Mouse (Mus musculus) embryonic fibroblast, embryonic 13.5 days (primary cell): ENCODE data around the gene Tshz3. TPM values are rescaled to one million over a fixed set of nuclear protein-coding genes. Genes with fewer than 3 reads are reported as not detected.
A peak's percentile ranks its signal among the peaks of the same experiment; 100 is the strongest.

Experiments used
- H3K27ac ChIP-seq: 2 replicates; pipeline ENCODE4 v1.5.1; 2012; ENCODE audit warnings: low read length, control low read depth, inconsistent platforms; ENCODE audit not compliant: insufficient read depth
- H3K4me1 ChIP-seq: 2 replicates; pipeline ENCODE4 v1.6.1; 2011; ENCODE audit warnings: low read length; ENCODE audit not compliant: control insufficient read depth, insufficient read depth
- H3K4me3 ChIP-seq: 2 replicates; pipeline ENCODE4 v1.5.1; 2011; ENCODE audit warnings: mild to moderate bottlenecking, control low read depth, low read length; ENCODE audit not compliant: insufficient read depth
- CTCF ChIP-seq: IDR thresholded peaks from 2 replicates; pipeline ENCODE4 v1.5.1; 2011; ENCODE audit warnings: mild to moderate bottlenecking, control low read depth, low read length, moderate library complexity, borderline replicate concordance; ENCODE audit not compliant: insufficient read depth
- POLR2A ChIP-seq: IDR thresholded peaks from 2 replicates; pipeline ENCODE4 v1.6.1; 2011; ENCODE audit warnings: low read depth, mild to moderate bottlenecking, control low read depth, low read length, moderate library complexity
- polyA plus RNA-seq: library from polyadenylated mRNA; stranded (reverse); fragments of >200 nt; gene quantifications from 2 replicates; pipeline ENCODE4 v1.2.4, GENCODE M21; 2011; ENCODE audit warnings: low read depth; ENCODE audit not compliant: missing spikeins, insufficient read length

Tshz3 gene
- polyA plus RNA-seq, 1 experiment = 14.0 TPM

DNA sequence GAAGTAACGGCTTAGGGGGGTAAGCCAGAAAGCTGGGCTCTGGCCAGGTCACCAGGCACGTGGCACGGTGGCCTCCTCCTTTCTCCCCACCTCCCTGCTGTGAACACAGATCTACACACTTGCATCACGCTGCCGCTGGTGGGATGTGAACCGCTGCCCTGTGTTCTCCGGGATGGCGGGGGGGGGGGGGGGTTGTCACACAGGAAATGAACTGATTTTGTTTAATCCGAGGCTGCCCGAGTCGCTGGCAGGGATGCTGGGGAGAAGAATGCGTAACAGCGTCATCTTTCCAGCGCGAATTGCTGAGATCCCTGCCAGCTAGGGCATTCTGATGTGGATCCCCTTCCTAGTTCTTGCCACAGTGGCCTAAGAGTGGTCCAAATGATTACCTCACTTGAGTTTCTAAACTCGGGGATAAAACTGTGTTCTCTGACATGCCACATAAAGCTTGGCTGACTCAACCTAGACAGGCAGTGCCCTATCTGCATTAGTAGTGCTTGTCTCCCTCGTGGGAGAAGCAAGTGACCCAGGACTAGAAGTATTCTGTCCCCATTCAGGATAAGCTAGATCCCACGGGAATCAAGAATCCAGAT is 18.0 kb upstream of the Tshz3 start:
- Histone ChIP-seq H3K27ac (no peak overlapping the region), H3K4me1 (peaks cover 10% of the 10 kb centered on the region), H3K4me3 (no peak overlapping the region)
- no peak for TF ChIP-seq CTCF
- TF ChIP-seq POLR2A = no peak

DNA sequence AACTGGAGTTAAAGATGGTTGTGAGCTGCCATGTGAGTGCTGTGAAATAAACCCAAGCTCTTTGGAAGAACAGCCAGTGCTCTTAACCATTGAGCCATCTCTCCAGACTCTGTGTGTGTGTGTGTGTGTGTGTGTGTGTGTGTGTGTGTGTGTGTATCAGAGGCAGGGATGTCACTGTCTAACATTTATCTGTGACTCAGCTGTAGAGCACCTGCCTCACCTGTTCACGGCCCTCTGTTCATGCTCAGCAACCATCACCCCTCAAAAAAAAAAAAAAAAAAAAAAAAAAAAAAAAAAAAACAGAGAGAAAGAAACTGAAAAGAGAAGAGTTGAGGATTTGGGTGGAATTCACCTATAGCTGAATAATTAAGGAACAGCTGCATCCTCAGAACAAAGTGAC is 10.4 kb upstream of the Tshz3 start:
- Histone ChIP-seq H3K4me1 (peaks cover 9% of the 10 kb centered on the region; the same call in 1 of the 2 replicates), H3K4me3 (no peak overlapping the region), H3K27ac (no peak overlapping the region)
- no peak for TF ChIP-seq CTCF

DNA sequence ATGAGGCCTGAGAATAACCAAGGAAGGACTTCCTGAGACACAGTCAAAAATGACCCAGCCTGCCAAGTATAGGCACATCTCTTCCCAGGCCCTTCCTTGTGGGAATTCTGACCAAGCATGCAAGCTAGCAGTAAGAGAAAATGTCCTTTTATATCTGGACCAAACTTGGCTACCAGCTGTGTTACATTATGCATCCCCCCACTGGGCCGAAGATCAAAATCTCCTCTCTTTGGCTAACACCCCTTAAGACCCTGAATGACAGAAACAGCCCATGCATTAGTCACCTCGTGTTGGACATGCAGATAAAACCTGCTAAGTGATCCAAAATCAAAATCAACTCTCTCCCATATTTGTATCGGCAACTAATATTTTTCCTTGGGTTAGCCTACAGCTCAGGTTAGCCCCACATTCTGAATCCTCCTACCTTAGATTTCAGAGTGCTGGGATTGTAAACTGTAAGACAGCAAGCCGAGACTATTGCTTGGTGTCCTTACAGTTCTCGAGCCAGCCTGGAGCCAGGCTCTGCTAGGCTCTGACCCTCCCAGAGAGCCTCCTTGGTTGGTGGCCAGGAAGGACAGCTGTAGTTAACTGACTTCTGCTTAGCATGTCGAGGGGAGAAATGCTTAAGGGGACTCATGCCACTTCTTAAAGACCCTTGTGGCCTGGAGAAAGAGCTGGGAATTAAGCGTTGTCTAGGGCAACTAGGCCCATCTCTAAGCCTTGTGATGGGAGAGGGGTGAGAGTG is 8.7 kb upstream of the Tshz3 start:
- 0 out of 2 replicates have a peak, but pooled peaks cover 3% of the 10 kb centered on the region for H3K4me1 ChIP-seq
- H3K4me3 ChIP-seq = no peak overlapping the region
- TF ChIP-seq POLR2A (no peak), CTCF (no peak)
- H3K27ac ChIP-seq = no peak overlapping the region

DNA sequence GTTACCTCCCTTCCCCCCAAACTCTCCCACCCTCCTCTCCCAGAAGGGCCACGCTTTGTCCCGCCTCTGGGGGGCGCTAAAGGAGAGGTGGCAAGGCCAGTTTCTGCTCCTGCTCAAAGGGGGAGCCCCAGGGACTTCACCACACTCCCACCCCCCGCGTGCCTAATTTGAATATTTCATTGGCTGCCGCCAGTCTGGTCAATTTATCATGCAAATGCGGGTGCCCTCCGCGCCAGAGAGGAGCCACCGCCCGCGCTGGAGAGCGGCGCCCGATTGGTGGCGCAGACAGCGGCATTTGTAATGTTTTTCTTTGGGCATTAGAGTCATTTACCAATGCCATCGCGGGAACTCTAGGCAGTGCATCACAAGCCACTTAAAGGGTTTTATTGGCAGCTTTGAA is 7.4 kb upstream of the Tshz3 start:
- no peak overlapping the region for H3K27ac ChIP-seq
- H3K4me3 ChIP-seq = no peak overlapping the region
- TF ChIP-seq POLR2A (no peak), CTCF (no peak)
- 0 out of 2 replicates have a peak, but pooled peaks cover 3% of the 10 kb centered on the region for H3K4me1 ChIP-seq

DNA sequence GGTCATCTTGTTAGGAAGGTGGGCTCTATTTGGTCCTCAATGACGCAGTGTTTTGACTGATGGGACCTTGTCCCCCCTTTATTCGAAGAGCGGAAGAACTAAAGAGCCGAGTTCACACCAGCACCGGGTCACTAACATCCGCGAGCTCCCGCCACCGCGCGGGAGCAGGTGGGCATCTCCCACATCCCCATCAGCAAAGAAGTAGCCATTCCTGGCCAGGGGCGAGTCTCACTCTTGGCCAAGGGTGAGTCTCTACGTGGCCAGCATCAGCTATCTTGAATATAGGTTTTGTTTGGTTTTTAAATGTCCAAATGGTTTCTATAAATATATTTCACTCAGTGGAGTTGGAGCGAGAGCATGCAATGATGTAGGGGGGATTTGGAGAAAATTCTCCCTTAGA is 6.3 kb upstream of the Tshz3 start:
- H3K4me1 ChIP-seq = 0 out of 2 replicates have a peak, but pooled peaks cover 3% of the 10 kb centered on the region
- no peak overlapping the region for H3K4me3 ChIP-seq
- no peak for TF ChIP-seq CTCF
- no peak for TF ChIP-seq POLR2A
- H3K27ac ChIP-seq = no peak overlapping the region

DNA sequence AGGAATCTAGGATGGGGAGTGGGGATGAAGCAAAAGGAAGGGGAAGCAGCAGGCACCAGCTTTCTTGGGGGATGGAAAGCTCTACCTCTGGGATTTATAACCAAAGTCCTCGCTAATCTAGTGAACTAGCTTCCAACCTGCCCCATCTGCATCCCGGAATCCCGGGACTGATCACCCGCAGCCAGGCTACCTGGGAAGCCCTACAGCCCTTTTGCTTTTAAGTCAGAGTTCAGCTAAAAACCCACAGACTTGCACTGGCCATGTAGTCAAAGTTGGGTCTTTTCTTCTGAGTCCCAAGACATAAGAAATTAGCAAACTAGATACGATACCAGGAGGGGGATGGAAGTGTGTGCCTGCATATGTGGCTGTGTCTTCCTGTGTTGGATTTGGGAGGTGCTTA is 5.5 kb upstream of the Tshz3 start:
- no peak overlapping the region for H3K4me3 ChIP-seq

DNA sequence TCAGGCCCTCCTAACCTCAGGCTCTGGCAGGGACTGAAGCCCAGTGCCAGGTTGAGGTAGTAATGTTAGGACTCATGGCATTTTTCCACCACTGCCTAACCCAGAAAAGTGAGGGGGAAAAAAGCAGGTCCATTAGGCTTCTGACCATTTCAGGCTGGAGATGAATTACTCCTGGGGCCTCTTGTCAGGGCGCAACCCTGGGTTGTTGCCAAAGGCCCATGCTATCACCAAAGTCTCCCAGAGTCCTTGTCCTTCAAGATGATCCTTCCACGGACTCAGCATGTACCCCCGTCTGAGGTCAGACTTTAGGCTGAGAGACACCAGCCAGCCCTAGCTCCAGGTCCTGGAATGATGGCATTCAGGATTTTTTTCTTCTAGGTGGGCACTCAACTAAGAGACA is 4.8 kb upstream of the Tshz3 start:
- H3K4me1 ChIP-seq = 0 out of 2 replicates have a peak, but pooled peaks cover 3% of the 10 kb centered on the region
- TF ChIP-seq CTCF = no peak
- no peak for TF ChIP-seq POLR2A
- no peak overlapping the region for H3K4me3 ChIP-seq
- H3K27ac ChIP-seq = no peak overlapping the region

More for the DNA sequence above, 5.5 kb upstream of the Tshz3 start:
- H3K4me1 ChIP-seq = 0 out of 2 replicates have a peak, but pooled peaks cover 3% of the 10 kb centered on the region
- H3K27ac ChIP-seq = no peak overlapping the region
- no peak for TF ChIP-seq CTCF
- no peak for TF ChIP-seq POLR2A

DNA sequence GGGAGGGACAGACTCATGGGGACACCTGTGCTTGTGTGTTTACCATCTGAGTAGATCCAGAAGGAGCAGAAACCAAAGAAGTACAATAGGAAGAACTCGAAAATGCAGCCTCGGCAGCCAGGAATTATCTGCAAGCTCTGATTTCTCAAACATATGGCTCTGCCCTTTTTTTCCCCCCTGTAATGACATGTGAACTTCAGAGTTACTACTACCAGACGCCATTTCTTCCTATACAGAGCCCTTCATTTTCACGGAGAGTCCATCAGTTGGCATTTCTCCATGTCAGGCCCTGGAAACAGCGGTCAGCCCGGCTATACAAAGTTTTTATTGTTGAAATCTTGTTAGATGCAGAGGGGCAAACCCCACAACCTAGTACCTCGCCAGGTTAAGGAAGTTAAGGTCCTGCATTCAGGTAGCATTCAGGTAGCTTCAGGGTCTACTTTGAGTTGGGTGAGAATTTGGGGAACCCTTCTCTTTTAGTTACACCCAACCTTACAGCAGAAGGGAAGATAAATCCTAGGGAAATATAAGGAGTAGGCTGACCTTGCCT is 3.2 kb upstream of the Tshz3 start:
- Histone ChIP-seq H3K4me1 (no peaks in the 10 kb centered on the region), H3K4me3 (peak overlapping the region; percentile 69; the same call in 1 of the 2 replicates), H3K27ac (no peak overlapping the region)
- TF ChIP-seq CTCF (no peak), POLR2A (no peak)

DNA sequence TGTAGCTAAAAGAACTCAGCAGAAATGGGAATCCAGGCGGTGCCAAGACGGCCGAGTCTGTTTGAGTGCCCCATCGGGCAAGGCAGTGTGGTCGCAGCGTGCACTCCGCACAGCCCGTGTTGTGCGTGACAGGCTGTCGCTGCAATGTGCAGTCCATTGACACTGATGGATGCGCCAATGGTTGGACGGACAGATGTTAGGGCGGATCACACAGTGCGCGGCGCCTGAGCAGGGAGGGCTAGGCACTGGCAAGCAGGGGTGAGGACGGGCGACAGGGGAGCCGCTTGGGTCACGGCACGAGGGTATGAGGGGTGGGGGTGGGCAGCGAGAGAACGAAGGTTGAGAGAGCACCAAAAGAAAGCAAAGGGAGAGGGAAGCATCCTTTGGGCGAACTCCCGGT is 2.6 kb upstream of the Tshz3 start:
- Histone ChIP-seq H3K27ac (no peak overlapping the region), H3K4me3 (peak overlapping the region; percentile 69), H3K4me1 (no peaks in the 10 kb centered on the region)
- TF ChIP-seq CTCF (no peak), POLR2A (no peak)

DNA sequence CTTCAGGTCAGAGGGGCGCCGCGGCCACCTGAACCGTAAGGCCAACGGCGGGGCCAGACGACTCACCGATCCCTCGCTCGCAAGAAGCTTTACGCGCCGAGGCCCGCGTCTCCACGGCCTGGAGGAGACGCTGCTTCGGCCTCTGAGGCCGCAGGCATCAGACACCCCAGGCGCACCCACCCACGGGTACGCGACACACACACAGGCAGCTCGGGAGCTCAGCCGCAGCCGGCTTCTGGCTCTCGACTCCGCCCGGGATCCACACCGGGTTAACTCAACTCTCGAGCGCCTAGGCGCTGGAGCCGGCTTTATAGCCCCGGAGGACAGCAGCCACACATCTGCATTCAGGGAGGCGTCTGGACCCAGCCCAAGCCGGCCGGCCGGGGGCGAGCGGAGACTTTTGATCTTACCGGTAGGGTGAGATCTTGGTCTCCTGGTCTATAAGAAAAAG is 2.1 kb upstream of the Tshz3 start:
- TF ChIP-seq POLR2A = no peak
- Histone ChIP-seq H3K4me1 (no peaks in the 10 kb centered on the region), H3K27ac (peak overlapping the region; percentile 70), H3K4me3 (peak overlapping the region; percentile 69)

DNA sequence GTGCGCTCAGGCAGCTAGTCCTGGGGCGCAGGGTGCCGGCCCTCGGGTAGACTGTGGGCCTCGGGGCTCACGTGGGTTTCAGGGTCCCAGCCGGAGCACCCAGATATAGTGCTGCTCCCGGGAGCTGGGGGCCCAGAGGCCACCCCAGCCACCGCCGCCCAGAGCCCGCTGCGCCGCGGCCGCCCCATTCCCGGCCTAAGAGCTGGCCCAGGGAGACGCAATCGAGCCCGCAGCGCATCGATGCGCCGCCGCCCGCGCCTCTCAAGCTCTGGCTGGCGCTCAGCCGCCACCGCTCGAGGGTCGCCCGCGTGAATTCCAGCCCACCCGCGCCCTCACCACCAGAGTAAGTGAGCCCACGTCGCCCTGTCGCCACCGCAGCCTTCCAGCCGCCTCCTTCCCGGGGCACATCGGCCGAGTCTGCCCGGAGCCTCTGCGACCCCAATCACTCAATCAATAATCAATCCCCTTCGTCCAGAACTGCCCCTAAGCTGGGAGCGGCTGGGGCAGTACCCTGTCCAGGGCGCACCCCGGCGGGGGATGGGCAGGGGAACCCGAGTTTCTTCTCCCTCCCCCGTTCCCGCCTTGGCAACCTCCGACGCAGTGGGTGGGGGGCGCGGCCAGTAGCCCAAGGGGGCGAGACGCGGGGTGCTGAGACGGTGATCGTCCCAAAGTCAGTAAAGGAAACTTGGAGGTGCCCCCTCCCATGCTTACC is 1.4 kb upstream of the Tshz3 start:
- Histone ChIP-seq H3K27ac (peak overlapping the region; percentile 70), H3K4me1 (no peaks in the 10 kb centered on the region), H3K4me3 (peak overlapping the region; percentile 69)
- no peak; the same call in 1 of the 2 replicates for TF ChIP-seq POLR2A
